Mouse (Mus musculus): ENCODE results near the gene Gtf2h4. TPM values are rescaled to one million over a fixed set of nuclear protein-coding genes. Genes with fewer than 3 reads are reported as not detected.

The Gtf2h4 gene
- total and polyA plus RNA-seq, 2 experiments from 2014 or later, result 18.0 to 24.2 TPM

GRCm38 (mm10) chr17:35701203-35701977 is 27.9 kb upstream of the Gtf2h4 start:
- no peak for DNase-seq (ENCODE audit: low spot score)
- Histone ChIP-seq H3K36me3 (replicated peaks; ENCODE audit: control insufficient read depth, insufficient read depth, low read length) (no peaks in the 10 kb centered on the region), H3K9ac (replicated peaks; ENCODE audit: low read depth, low read length) (peak overlapping the region; percentile 83), H3K27ac (ENCODE audit: low read depth) (peak overlapping the region; percentile 98), H3K9me3 (replicated peaks; ENCODE audit: control insufficient read depth, low read length) (no peaks in the 10 kb centered on the region), H3K27me3 (ENCODE audit: control insufficient read depth, insufficient read depth, low read length) (0 out of 2 replicates have a peak, but pooled peaks cover 3% of the 10 kb centered on the region), H3K4me1 (ENCODE audit: control insufficient read depth, insufficient read depth) (peaks cover 32% of the 10 kb centered on the region), H3K4me2 (ENCODE audit: low read depth, low read length) (peak overlapping the region; percentile 80), H3K4me3 (ENCODE audit: low read depth, low read length) (peak overlapping the region; percentile 75)
- TF ChIP-seq CTCF (IDR thresholded peaks at IDR 0.05; ENCODE audit: low read depth) (no peak), EP300 (IDR thresholded peaks at IDR 0.05; ENCODE audit: low read depth) (no peak)
- no peak for ATAC-seq (ENCODE audit: insufficient read depth, low read depth)
- under 1% methylated on average over 16 of the region's 16 CpGs for WGBS

- peak overlapping the region; percentile 80 for H3K4me2 ChIP-seq (ENCODE audit: low read depth, low read length)
These were observed 26.9 kb upstream of the Gtf2h4 start for GRCm38 (mm10) chr17:35700371-35700961.

GRCm38 (mm10) chr17:35699919-35700318 is 26.4 kb upstream of the Gtf2h4 start:
- H3K27ac ChIP-seq (ENCODE audit: low read depth), result peak overlapping the region; percentile 98
- WGBS, result under 1% methylated on average over 19 of the region's 19 CpGs
- no peak for TF ChIP-seq EP300 (IDR thresholded peaks at IDR 0.05; ENCODE audit: low read depth)
- no peak for TF ChIP-seq CTCF (IDR thresholded peaks at IDR 0.05; ENCODE audit: low read depth)
- H3K4me2 ChIP-seq (ENCODE audit: low read depth, low read length), result peak overlapping the region; percentile 80
- peak; percentile 84 for DNase-seq (ENCODE audit: low spot score)
- H3K9me3 ChIP-seq (replicated peaks; ENCODE audit: control insufficient read depth, low read length), result no peaks in the 10 kb centered on the region
- H3K9ac ChIP-seq (replicated peaks; ENCODE audit: low read depth, low read length), result peak overlapping the region; percentile 83
- H3K4me3 ChIP-seq (ENCODE audit: low read depth, low read length), result peak overlapping the region; percentile 75
- 0 out of 2 replicates have a peak, but pooled peaks cover 3% of the 10 kb centered on the region for H3K27me3 ChIP-seq (ENCODE audit: control insufficient read depth, insufficient read depth, low read length)
- peak; percentile 73 for ATAC-seq (ENCODE audit: insufficient read depth, low read depth)
- peaks cover 31% of the 10 kb centered on the region for H3K4me1 ChIP-seq (ENCODE audit: control insufficient read depth, insufficient read depth)
- 0 out of 2 replicates have a peak, but pooled peaks cover 7% of the 10 kb centered on the region for H3K36me3 ChIP-seq (replicated peaks; ENCODE audit: control insufficient read depth, insufficient read depth, low read length)

More at GRCm38 (mm10) chr17:35700371-35700961, 26.9 kb upstream of the Gtf2h4 start:
- H3K9me3 ChIP-seq (replicated peaks; ENCODE audit: control insufficient read depth, low read length), result no peaks in the 10 kb centered on the region
- 0% methylated on average over 42 of the region's 66 CpGs for WGBS
- H3K27ac ChIP-seq (ENCODE audit: low read depth), result peak overlapping the region; percentile 98
- peak overlapping the region; percentile 83 for H3K9ac ChIP-seq (replicated peaks; ENCODE audit: low read depth, low read length)
- H3K4me3 ChIP-seq (ENCODE audit: low read depth, low read length), result peak overlapping the region; percentile 75
- TF ChIP-seq EP300 (IDR thresholded peaks at IDR 0.05; ENCODE audit: low read depth) (no peak), CTCF (IDR thresholded peaks at IDR 0.05; ENCODE audit: low read depth) (no peak)
- H3K4me1 ChIP-seq (ENCODE audit: control insufficient read depth, insufficient read depth), result peaks cover 32% of the 10 kb centered on the region
- DNase-seq (ENCODE audit: low spot score), result peak; percentile 84
- H3K36me3 ChIP-seq (replicated peaks; ENCODE audit: control insufficient read depth, insufficient read depth, low read length), result 0 out of 2 replicates have a peak, but pooled peaks cover 2% of the 10 kb centered on the region
- ATAC-seq (ENCODE audit: insufficient read depth, low read depth), result peak; percentile 72
- 0 out of 2 replicates have a peak, but pooled peaks cover 3% of the 10 kb centered on the region for H3K27me3 ChIP-seq (ENCODE audit: control insufficient read depth, insufficient read depth, low read length)

GRCm38 (mm10) chr17:35698501-35698883 is 25.0 kb upstream of the Gtf2h4 start:
- Histone ChIP-seq H3K4me2 (ENCODE audit: low read depth, low read length) (peak overlapping the region; percentile 59), H3K27me3 (ENCODE audit: control insufficient read depth, insufficient read depth, low read length) (0 out of 2 replicates have a peak, but pooled peaks cover 3% of the 10 kb centered on the region), H3K4me3 (ENCODE audit: low read depth, low read length) (peak overlapping the region; percentile 34), H3K4me1 (ENCODE audit: control insufficient read depth, insufficient read depth) (peaks cover 18% of the 10 kb centered on the region), H3K9me3 (replicated peaks; ENCODE audit: control insufficient read depth, low read length) (no peaks in the 10 kb centered on the region), H3K36me3 (replicated peaks; ENCODE audit: control insufficient read depth, insufficient read depth, low read length) (peaks cover 10% of the 10 kb centered on the region), H3K9ac (replicated peaks; ENCODE audit: low read depth, low read length) (0 out of 2 replicates have a peak overlapping the region, but pooled peaks have one; percentile 40), H3K27ac (ENCODE audit: low read depth) (peak overlapping the region; percentile 82)
- no peak for ATAC-seq (ENCODE audit: insufficient read depth, low read depth)
- WGBS, result 25% methylated on average over 5 of the region's 5 CpGs
- no peak for DNase-seq (ENCODE audit: low spot score)
- TF ChIP-seq EP300 (IDR thresholded peaks at IDR 0.05; ENCODE audit: low read depth) (no peak), CTCF (IDR thresholded peaks at IDR 0.05; ENCODE audit: low read depth) (no peak)

GRCm38 (mm10) chr17:35697759-35698500 is 24.4 kb upstream of the Gtf2h4 start:
- H3K36me3 ChIP-seq (replicated peaks; ENCODE audit: control insufficient read depth, insufficient read depth, low read length), result peaks cover 15% of the 10 kb centered on the region
- WGBS, result 7% methylated on average over 16 of the region's 16 CpGs
- peak overlapping the region; percentile 40 for H3K9ac ChIP-seq (replicated peaks; ENCODE audit: low read depth, low read length)
- ATAC-seq (ENCODE audit: insufficient read depth, low read depth), result peak; percentile 39
- H3K27me3 ChIP-seq (ENCODE audit: control insufficient read depth, insufficient read depth, low read length), result 0 out of 2 replicates have a peak, but pooled peaks cover 3% of the 10 kb centered on the region
- peak overlapping the region; percentile 82 for H3K27ac ChIP-seq (ENCODE audit: low read depth)
- peaks cover 18% of the 10 kb centered on the region for H3K4me1 ChIP-seq (ENCODE audit: control insufficient read depth, insufficient read depth)
- peak overlapping the region; percentile 34 for H3K4me3 ChIP-seq (ENCODE audit: low read depth, low read length)
- no peaks in the 10 kb centered on the region for H3K9me3 ChIP-seq (replicated peaks; ENCODE audit: control insufficient read depth, low read length)
- peak overlapping the region; percentile 59 for H3K4me2 ChIP-seq (ENCODE audit: low read depth, low read length)
- peak; percentile 65 for DNase-seq (ENCODE audit: low spot score)
- TF ChIP-seq CTCF (IDR thresholded peaks at IDR 0.05; ENCODE audit: low read depth) (no peak), EP300 (IDR thresholded peaks at IDR 0.05; ENCODE audit: low read depth) (no peak)

All from heart, postnatal 0 days (tissue).